Mouse (Mus musculus): ENCODE data around the gene Pdzk1.

- TF ChIP-seq CTCF (IDR thresholded peaks at IDR 0.05; ENCODE audit: control insufficient read depth, insufficient read depth, insufficient replicate concordance, low read depth, low read length), result no peak
- no peak for TF ChIP-seq POLR2A (IDR thresholded peaks at IDR 0.05; ENCODE audit: control insufficient read depth, low read depth, low read length)
These were observed 14.7 kb upstream of the Pdzk1 start for GRCm38 (mm10) chr3:96814342-96814741.
